Mouse (Mus musculus) intestine, postnatal 0 days (tissue): ENCODE data around the gene Thrsp. TPM values are rescaled to one million over a fixed set of nuclear protein-coding genes. Genes with fewer than 3 reads are reported as not detected.
"Not testable (repeated sequence)": the region's sequence is repeated elsewhere in the genome, so short reads cannot be mapped to it uniquely, and the experiment has no call there.

Experiments used
- ATAC-seq: fragments of 200-750 bp; cut with Nextera tagmentation; 2 replicates; pipeline ENCODE4 v1.8.0; 2017; ENCODE audit warnings: mild to moderate bottlenecking, moderate TSS enrichment, moderate library complexity
- H3K27ac ChIP-seq: fragments of 300-500 bp; sonication (generic); 2 replicates; pipeline ENCODE4 v1.5.1; 2014; ENCODE audit warnings: mild to moderate bottlenecking, low read depth, low read length, moderate library complexity
- H3K27me3 ChIP-seq: fragments of 300-500 bp; sonication (generic); replicated peaks from 2 replicates; pipeline ENCODE4 v1.6.1; 2014; ENCODE audit warnings: low read length, mixed read lengths; ENCODE audit not compliant: control insufficient read depth, insufficient read depth
- H3K36me3 ChIP-seq: fragments of 300-500 bp; sonication (generic); 2 replicates; pipeline ENCODE4 v1.6.1; 2014; ENCODE audit warnings: mild to moderate bottlenecking, moderate library complexity; ENCODE audit not compliant: control insufficient read depth, insufficient read depth
- H3K4me1 ChIP-seq: fragments of 300-500 bp; sonication (generic); replicated peaks from 2 replicates; pipeline ENCODE4 v1.6.1; 2014; ENCODE audit warnings: antibody characterized with exemption, low read length, mixed read lengths; ENCODE audit not compliant: control insufficient read depth, insufficient read depth
- H3K4me2 ChIP-seq: fragments of 300-500 bp; sonication (generic); replicated peaks from 2 replicates; pipeline ENCODE4 v1.6.1; 2014; ENCODE audit warnings: low read depth, mild to moderate bottlenecking, moderate library complexity
- H3K4me3 ChIP-seq: fragments of 300-500 bp; sonication (generic); 2 replicates; pipeline ENCODE4 v1.5.1; 2014; ENCODE audit warnings: low read depth, low read length
- H3K9ac ChIP-seq: fragments of 300-500 bp; sonication (generic); 2 replicates; pipeline ENCODE4 v1.6.1; 2014; ENCODE audit warnings: mild to moderate bottlenecking, low read depth, low read length
- H3K9me3 ChIP-seq: fragments of 300-500 bp; sonication (generic); 2 replicates; pipeline ENCODE4 v1.6.1; 2016; ENCODE audit warnings: mixed run types; ENCODE audit not compliant: control insufficient read depth
- CTCF ChIP-seq: sonication (generic); IDR thresholded peaks from 2 replicates; pipeline ENCODE4 v1.5.1; 2016; ENCODE audit warnings: low read depth, mild to moderate bottlenecking, control low read depth, antibody characterized with exemption, moderate library complexity
- WGBS: fragments of 180-500 bp; shearing (Covaris S2); extraction: QIAGEN DNeasy Blood & Tissue Kit; methylation state at CpG from one replicate; pipeline ENCODE4 v1.1.7; 2014; 5-methylcytosine and 5-hydroxymethylcytosine counted together
- polyA plus RNA-seq: library from polyadenylated mRNA; unstranded; fragments of >200 nt; fragmentation: Nextera tagmentation; extraction: Ambion mirVana; gene quantifications from 2 replicates; pipeline ENCODE4 v1.2.1, GENCODE M21; 2015

The Thrsp gene
- polyA plus RNA-seq, 1 experiment from 2014 or later, result 2.4 TPM

DNA sequence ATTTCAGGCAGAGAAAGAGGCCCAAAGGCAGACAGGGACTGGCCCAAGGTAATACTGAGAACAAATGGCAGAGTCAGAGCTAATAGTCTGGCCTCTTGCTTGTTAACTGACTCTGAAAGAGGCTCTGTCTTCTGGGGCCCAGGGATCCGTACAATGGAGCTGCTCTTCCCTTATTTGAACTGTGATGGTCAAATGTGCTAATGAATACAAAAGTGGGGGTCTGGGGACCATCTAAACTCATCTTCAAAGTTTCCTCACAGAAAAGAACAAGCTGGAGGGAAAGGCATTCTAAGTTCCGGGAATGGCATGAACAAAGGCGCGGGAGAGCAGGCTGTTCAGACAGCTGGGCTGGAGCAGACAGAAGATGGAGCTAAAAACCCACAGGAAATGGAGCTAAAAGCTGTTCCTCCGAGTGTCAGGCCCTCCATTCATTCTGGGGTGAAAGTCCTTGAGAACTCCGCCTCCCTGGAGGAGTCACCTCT is 29.6 kb upstream of the Thrsp start:
- Histone ChIP-seq H3K4me3 (no peak overlapping the region), H3K4me1 (peaks cover 3% of the 10 kb centered on the region; the same call in 1 of the 2 replicates), H3K36me3 (no peaks in the 10 kb centered on the region), H3K9me3 (no peaks in the 10 kb centered on the region), H3K4me2 (no peak overlapping the region), H3K9ac (no peak overlapping the region), H3K27me3 (no peaks in the 10 kb centered on the region), H3K27ac (no peak overlapping the region)
- TF ChIP-seq CTCF, result peak; percentile 60
- 60% methylated on average over 6 of the region's 6 CpGs for WGBS
- ATAC-seq, result peak; percentile 40; the same call in 1 of the 2 replicates

- Histone ChIP-seq H3K4me3 (no peak overlapping the region), H3K9ac (no peak overlapping the region), H3K36me3 (no peaks in the 10 kb centered on the region), H3K9me3 (no peaks in the 10 kb centered on the region), H3K27me3 (no peaks in the 10 kb centered on the region), H3K27ac (no peak overlapping the region), H3K4me2 (no peak overlapping the region), H3K4me1 (peaks cover 3% of the 10 kb centered on the region; the same call in 1 of the 2 replicates)
- ATAC-seq, result peak; percentile 61
- 37% methylated on average over 6 of the region's 6 CpGs for WGBS
- no peak for TF ChIP-seq CTCF
Observed at GRCm38 (mm10) chr7:97446171-97446925, 28.8 kb upstream of the Thrsp start.

- no peak overlapping the region for H3K27ac ChIP-seq
- H3K4me3 ChIP-seq, result no peak overlapping the region
- H3K27me3 ChIP-seq, result no peaks in the 10 kb centered on the region
- no peak for TF ChIP-seq CTCF
- H3K4me2 ChIP-seq, result no peak overlapping the region
- H3K4me1 ChIP-seq, result no peaks in the 10 kb centered on the region
- H3K9me3 ChIP-seq, result no peaks in the 10 kb centered on the region
- no peaks in the 10 kb centered on the region for H3K36me3 ChIP-seq
- H3K9ac ChIP-seq, result no peak overlapping the region
- no peak for ATAC-seq
Observed at GRCm38 (mm10) chr7:97438986-97439385, 21.5 kb upstream of the Thrsp start.

GRCm38 (mm10) chr7:97434517-97434916 is 17.0 kb upstream of the Thrsp start:
- Histone ChIP-seq H3K36me3 (no peaks in the 10 kb centered on the region), H3K27ac (no peak overlapping the region), H3K27me3 (no peaks in the 10 kb centered on the region), H3K9ac (no peak overlapping the region), H3K4me1 (no peaks in the 10 kb centered on the region), H3K4me2 (no peak overlapping the region), H3K4me3 (no peak overlapping the region), H3K9me3 (no peaks in the 10 kb centered on the region)
- ATAC-seq, result no peak
- no peak for TF ChIP-seq CTCF
- WGBS, result 83% methylated on average over 10 of the region's 10 CpGs

DNA sequence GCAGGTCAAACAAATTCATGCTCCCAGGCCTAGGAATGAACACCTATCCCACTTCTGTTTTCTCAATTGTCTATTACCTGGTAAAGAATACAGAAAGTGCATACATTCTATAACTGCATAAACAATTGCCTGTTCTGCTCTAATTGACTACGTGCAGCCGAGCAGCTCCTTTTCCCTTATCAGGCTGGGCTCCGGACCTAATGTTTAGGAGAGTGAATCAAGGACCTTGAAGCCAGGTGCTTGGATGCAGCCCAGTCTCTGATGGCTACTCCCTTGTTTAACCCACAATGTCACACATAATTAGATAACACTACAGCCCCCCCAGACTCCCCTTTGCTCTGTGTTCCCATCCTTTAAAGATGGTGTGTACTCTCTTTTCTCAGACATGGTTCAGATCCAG is 16.0 kb upstream of the Thrsp start:
- H3K27ac ChIP-seq, H3K27me3 ChIP-seq, H3K36me3 ChIP-seq, ATAC-seq, H3K9me3 ChIP-seq, H3K4me3 ChIP-seq, H3K4me1 ChIP-seq, H3K4me2 ChIP-seq, H3K9ac ChIP-seq: not testable (repeated sequence)
- WGBS, result 43% methylated on average over 3 of the region's 3 CpGs

DNA sequence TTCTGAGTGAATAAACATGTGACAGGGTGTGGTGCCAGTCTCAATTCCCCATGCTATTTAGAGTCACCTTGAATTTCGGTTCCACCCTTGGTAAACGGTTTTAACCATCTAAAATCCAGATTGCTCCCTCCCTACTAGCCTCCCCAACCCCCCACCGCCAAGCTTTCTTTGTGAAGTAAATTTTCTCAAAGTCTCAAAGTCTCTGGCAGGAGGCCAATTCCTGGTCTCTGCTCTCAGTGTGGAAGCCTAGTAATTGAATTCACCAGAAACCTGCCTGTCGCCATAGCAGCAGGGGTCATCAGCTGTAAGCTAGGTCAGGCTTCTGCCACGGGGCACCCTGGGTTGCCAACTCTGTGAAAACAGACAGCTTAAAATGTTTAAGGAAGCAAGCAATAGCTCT is 12.2 kb upstream of the Thrsp start:
- no peak overlapping the region for H3K4me3 ChIP-seq
- H3K27ac ChIP-seq, result no peak overlapping the region
- H3K9ac ChIP-seq, result no peak overlapping the region
- no peaks in the 10 kb centered on the region for H3K4me1 ChIP-seq
- no peak for TF ChIP-seq CTCF
- H3K27me3 ChIP-seq, result no peaks in the 10 kb centered on the region
- 2% methylated on average over 5 of the region's 5 CpGs for WGBS
- ATAC-seq, result 0 out of 2 replicates have a peak, but pooled peaks have one; percentile 16
- H3K9me3 ChIP-seq, result no peaks in the 10 kb centered on the region
- H3K4me2 ChIP-seq, result no peak overlapping the region
- no peaks in the 10 kb centered on the region for H3K36me3 ChIP-seq
